Mouse (Mus musculus) cortical plate, adult 2 months (tissue): ENCODE results near the gene Trim2. TPM values are rescaled to one million over a fixed set of nuclear protein-coding genes. Genes with fewer than 3 reads are reported as not detected.

Source experiments
- H3K27ac ChIP-seq: fragments of 200-500 bp; 2 replicates; pipeline ENCODE4 v1.5.1; 2012; ENCODE audit warnings: low read length, control low read depth, inconsistent platforms; ENCODE audit not compliant: insufficient read depth
- H3K4me1 ChIP-seq: fragments of 200-500 bp; 2 replicates; pipeline ENCODE4 v1.6.1; 2011; ENCODE audit warnings: low read length; ENCODE audit not compliant: control insufficient read depth, insufficient read depth
- H3K4me3 ChIP-seq: fragments of 200-500 bp; 2 replicates; pipeline ENCODE4 v1.5.1; 2011; ENCODE audit warnings: mild to moderate bottlenecking, low read length, control low read depth; ENCODE audit not compliant: insufficient read depth
- CTCF ChIP-seq: fragments of 200-500 bp; IDR thresholded peaks from 2 replicates; pipeline ENCODE4 v1.5.1; 2011; ENCODE audit warnings: mild to moderate bottlenecking, control low read depth, low read length; ENCODE audit not compliant: insufficient read depth; ENCODE audit errors: extremely low read depth
- POLR2A ChIP-seq: fragments of 200-500 bp; IDR thresholded peaks from 2 replicates; pipeline ENCODE4 v1.6.1; 2011; ENCODE audit warnings: mild to moderate bottlenecking, low read length, control low read depth; ENCODE audit not compliant: insufficient read depth; ENCODE audit errors: extremely low read depth
- polyA plus RNA-seq: library from polyadenylated mRNA; depleted of rRNA; stranded (reverse); fragments of >200 nt; gene quantifications from 2 replicates; pipeline ENCODE4 v1.2.3, GENCODE M21; 2012

Gene Trim2
- polyA plus RNA-seq, 1 experiment, result 87.4 TPM

GRCm38 (mm10) chr3:84271794-84272193 is 34.9 kb downstream of the Trim2 start:
- Histone ChIP-seq H3K27ac (no peak overlapping the region), H3K4me3 (no peak overlapping the region), H3K4me1 (peaks cover 3% of the 10 kb centered on the region; the same call in 1 of the 2 replicates)
- TF ChIP-seq CTCF (no peak), POLR2A (no peak)

DNA sequence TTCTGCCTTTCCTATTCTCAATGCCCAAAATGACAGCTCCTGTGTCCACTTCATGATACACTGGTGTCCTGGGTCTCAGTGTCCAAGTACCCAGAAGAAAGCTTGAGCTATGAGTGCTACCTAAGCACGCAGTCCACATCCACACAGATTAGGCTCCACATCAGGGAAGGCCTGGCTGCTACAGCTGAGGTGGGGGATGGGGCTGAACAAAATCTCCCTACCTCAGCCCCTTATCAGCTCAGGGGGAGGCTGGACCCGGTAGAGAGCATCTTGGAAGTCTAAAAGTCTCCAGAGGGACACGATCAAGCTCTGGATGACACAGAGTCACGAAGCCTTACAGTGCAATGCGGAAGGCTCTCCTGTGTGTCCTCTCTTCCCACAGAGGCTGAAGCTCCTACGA is 35.6 kb downstream of the Trim2 start:
- TF ChIP-seq POLR2A (no peak), CTCF (no peak)
- Histone ChIP-seq H3K4me1 (peaks cover 3% of the 10 kb centered on the region; the same call in 1 of the 2 replicates), H3K27ac (peak overlapping the region; percentile 17; the same call in 1 of the 2 replicates), H3K4me3 (no peak overlapping the region)

DNA sequence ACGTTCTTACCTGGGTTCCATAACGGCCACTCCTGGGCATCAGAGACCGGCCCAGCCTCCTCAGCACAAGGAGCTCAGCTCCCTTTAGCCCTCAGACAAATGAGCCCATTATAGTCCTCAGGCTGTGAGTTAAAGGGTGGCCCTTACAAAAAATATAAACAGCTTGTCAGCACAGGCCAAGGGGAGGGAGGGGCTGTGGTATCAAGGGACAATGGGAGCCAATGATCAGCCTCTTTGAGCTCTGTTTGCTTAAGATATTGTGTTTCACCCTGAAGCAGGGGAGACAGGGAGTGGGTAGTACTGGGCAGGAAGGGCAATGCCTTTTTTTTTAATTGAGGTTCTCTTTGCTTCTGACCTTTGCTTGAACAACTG is 36.1 kb downstream of the Trim2 start:
- peaks cover 3% of the 10 kb centered on the region; the same call in 1 of the 2 replicates for H3K4me1 ChIP-seq
- TF ChIP-seq CTCF, result no peak
- no peak for TF ChIP-seq POLR2A
- H3K4me3 ChIP-seq, result peak overlapping the region; percentile 20; the same call in 1 of the 2 replicates
- H3K27ac ChIP-seq, result peak overlapping the region; percentile 67

- Histone ChIP-seq H3K4me3 (peak overlapping the region; percentile 20; the same call in 1 of the 2 replicates), H3K27ac (peak overlapping the region; percentile 67), H3K4me1 (peaks cover 2% of the 10 kb centered on the region)
- TF ChIP-seq CTCF, result no peak
- TF ChIP-seq POLR2A, result no peak
These were observed 36.6 kb downstream of the Trim2 start for GRCm38 (mm10) chr3:84269987-84270623.

GRCm38 (mm10) chr3:84268434-84268833 is 38.2 kb downstream of the Trim2 start:
- H3K4me1 ChIP-seq, result no peaks in the 10 kb centered on the region; the same call in 1 of the 2 replicates
- H3K4me3 ChIP-seq, result no peak overlapping the region
- TF ChIP-seq POLR2A (no peak), CTCF (peak; percentile 36; the same call in 1 of the 2 replicates)
- no peak overlapping the region for H3K27ac ChIP-seq

DNA sequence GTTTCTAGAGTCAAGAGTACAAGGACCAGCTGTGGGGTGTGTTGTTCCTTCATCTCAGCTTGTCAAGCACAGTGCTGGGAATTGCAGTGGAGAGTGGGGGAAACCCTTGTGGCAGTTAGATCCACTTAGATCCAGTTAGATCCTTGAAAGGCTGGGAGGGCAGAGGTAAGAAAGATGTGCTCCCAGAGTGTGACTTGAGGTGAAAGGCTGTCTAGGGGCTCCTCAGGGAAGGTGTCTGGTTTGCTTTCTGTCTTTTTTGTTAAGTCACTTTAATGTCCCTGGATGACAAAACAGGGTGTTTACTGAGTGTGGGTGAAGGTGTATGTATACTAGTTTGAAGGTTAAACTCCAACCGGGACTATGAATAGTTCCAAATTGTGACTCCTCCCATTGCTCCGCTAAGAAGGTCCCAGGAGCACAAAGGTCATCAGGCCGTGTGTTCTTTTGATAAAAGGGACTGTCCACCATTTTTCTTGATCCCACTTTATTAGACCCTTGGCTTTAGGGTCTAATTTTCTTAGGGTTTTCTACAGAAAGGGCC is 40.2 kb downstream of the Trim2 start:
- H3K4me3 ChIP-seq, result no peak overlapping the region
- TF ChIP-seq POLR2A (no peak), CTCF (no peak)
- H3K4me1 ChIP-seq, result no peaks in the 10 kb centered on the region; the same call in 1 of the 2 replicates
- no peak overlapping the region for H3K27ac ChIP-seq

GRCm38 (mm10) chr3:84265084-84265483 is 41.6 kb downstream of the Trim2 start:
- no peak overlapping the region for H3K27ac ChIP-seq
- H3K4me1 ChIP-seq, result peaks cover 2% of the 10 kb centered on the region
- no peak for TF ChIP-seq CTCF
- no peak for TF ChIP-seq POLR2A
- H3K4me3 ChIP-seq, result no peak overlapping the region

DNA sequence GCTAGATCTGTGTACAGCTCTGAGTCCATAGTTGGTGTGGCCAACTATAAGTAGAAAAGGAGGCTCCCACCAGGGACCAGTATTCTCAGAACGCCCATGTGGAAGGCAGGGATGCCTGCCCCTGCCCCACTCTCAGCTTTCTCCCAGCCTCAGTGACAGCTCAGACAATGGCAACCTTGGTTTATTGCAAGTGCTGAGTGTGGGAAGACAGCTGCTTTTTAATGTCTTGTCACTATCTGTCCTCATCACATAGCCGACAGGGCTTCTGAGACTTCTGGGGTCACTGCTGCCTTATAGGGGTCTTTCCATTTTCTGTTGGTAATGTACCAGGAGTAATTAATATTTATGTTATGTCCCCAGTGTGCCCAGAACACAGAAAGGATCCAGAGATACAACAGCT is 42.3 kb downstream of the Trim2 start:
- no peak for TF ChIP-seq CTCF
- no peak for TF ChIP-seq POLR2A
- H3K4me1 ChIP-seq, result peaks cover 2% of the 10 kb centered on the region
- H3K4me3 ChIP-seq, result no peak overlapping the region
- H3K27ac ChIP-seq, result no peak overlapping the region

- no peak overlapping the region for H3K27ac ChIP-seq
- no peak overlapping the region for H3K4me3 ChIP-seq
- no peak for TF ChIP-seq CTCF
- no peak for TF ChIP-seq POLR2A
- H3K4me1 ChIP-seq, result peaks cover 2% of the 10 kb centered on the region
These were observed 43.9 kb downstream of the Trim2 start for GRCm38 (mm10) chr3:84262804-84263203.

DNA sequence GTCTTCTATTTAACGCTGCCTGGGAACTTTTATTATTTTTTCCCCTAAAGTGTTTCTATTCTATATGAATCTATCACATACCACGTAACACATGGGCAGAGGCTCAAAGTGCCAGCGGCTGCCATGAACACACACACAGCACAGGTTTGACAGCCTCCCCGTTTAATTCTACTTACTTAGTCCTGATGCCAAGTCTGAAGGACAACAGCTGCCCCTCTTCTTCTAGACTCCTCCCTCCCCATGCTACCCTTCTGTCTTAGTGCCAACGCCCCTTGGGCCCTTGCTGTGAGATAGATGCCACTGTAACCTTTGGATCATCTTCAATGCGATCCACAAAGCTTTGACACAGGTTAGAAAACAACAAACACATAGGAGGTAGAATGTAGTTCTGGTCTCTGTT is 44.8 kb downstream of the Trim2 start:
- no peak overlapping the region for H3K27ac ChIP-seq

DNA sequence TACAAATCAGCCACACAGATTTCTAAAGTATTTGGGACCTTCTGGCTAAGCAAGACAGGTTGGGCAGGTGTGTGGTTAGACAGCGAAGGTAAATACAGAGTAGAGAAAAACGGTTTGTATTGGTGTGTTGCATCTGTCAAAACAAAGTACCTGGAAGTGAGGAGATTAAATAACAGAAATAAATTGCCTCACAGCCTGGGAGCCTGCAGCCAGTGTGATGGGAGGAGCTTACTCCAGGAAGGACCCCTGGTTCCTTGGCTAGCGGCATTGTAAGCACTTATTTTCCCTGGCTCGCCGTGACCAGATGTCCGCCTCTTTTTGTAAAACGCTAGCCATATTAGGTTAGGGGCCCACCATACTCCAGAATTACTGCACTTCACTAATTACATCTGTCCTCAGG is 45.8 kb downstream of the Trim2 start:
- peaks cover 4% of the 10 kb centered on the region for H3K4me1 ChIP-seq
- no peak overlapping the region for H3K4me3 ChIP-seq
- no peak overlapping the region for H3K27ac ChIP-seq
- no peak for TF ChIP-seq CTCF
- no peak for TF ChIP-seq POLR2A

More for the DNA sequence above, 44.8 kb downstream of the Trim2 start:
- peaks cover 4% of the 10 kb centered on the region for H3K4me1 ChIP-seq
- no peak overlapping the region for H3K4me3 ChIP-seq
- TF ChIP-seq POLR2A (no peak), CTCF (no peak)
